Mouse (Mus musculus): ENCODE measurements around the gene Lnx2.

DNA sequence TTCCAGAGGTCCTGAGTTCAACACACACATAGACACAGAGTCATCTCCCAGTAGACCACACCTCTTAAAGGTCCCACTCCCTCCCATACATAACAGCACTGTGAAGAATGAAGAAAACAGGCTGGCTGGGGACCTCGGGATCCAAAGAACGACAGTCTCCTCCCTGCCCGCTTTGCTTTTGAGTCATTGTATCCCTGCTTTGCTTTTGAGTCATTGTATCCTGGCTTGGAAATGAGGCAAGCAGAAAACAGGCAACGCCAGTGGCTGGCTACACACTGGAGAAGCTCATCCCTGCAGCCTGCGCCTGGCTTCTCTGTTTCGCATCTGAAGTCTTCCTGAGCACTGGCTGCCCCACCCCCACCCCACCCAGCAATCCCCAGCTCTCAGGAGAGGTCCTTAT is 40.6 kb upstream of the Lnx2 start:
- TF ChIP-seq CTCF (IDR thresholded peaks at IDR 0.05; ENCODE audit: control insufficient read depth, insufficient read depth, insufficient read length) = no peak
- TF ChIP-seq USF1 (IDR thresholded peaks at IDR 0.05; ENCODE audit: low read depth) = no peak

Measured in C2C12 (cell line).